Mouse (Mus musculus) G1E (cell line): Measurements from ENCODE around the gene Olfr1341. TPM values are rescaled to one million over a fixed set of nuclear protein-coding genes. Genes with fewer than 3 reads are reported as not detected.

Experiments used
- ATAC-seq: 2 replicates; pipeline ENCODE4 v1.8.0; 2016; ENCODE audit warnings: mild to moderate bottlenecking; ENCODE audit not compliant: insufficient number of reproducible peaks, poor library complexity, low FRiP score, severe bottlenecking; ENCODE audit errors: extremely low read depth
- DNase-seq: peaks from one replicate; pipeline ENCODE4 v3.0.0; 2012; ENCODE audit warnings: low spot score
- H3K27me3 ChIP-seq: 2 replicates; pipeline ENCODE4 v1.6.1; 2012; ENCODE audit warnings: mild to moderate bottlenecking, low read length, inconsistent platforms; ENCODE audit not compliant: insufficient read depth
- H3K36me3 ChIP-seq: replicated peaks from 2 replicates; pipeline ENCODE3; 2012; ENCODE audit warnings: mild to moderate bottlenecking, inconsistent platforms
- H3K4me1 ChIP-seq: 2 replicates; pipeline ENCODE4 v1.6.1; 2012; ENCODE audit warnings: low read depth, low read length, inconsistent platforms, mixed read lengths; ENCODE audit not compliant: insufficient read depth
- H3K4me3 ChIP-seq: 2 replicates; pipeline ENCODE4 v1.5.1; 2012; ENCODE audit warnings: low read depth, mild to moderate bottlenecking, inconsistent platforms, low read length, moderate library complexity, mixed read lengths
- H3K9me3 ChIP-seq: replicated peaks from 2 replicates; pipeline ENCODE4 v1.6.1; 2012; ENCODE audit warnings: inconsistent platforms
- CTCF ChIP-seq: IDR thresholded peaks from 2 replicates; pipeline ENCODE4 v1.5.1; 2012; ENCODE audit warnings: low read depth, low read length, inconsistent platforms, mixed read lengths
- GATA1 ChIP-seq: IDR thresholded peaks from 2 replicates; pipeline ENCODE4 v1.6.1; 2012; ENCODE audit warnings: borderline replicate concordance, low read length, inconsistent platforms, mixed read lengths
- GATA2 ChIP-seq: IDR thresholded peaks from 2 replicates; pipeline ENCODE4 v1.6.1; 2012; ENCODE audit warnings: low read depth, low read length, inconsistent platforms, borderline replicate concordance
- POLR2AphosphoS5 ChIP-seq: IDR thresholded peaks from 2 replicates; pipeline ENCODE4 v1.6.1; 2012; ENCODE audit warnings: low read depth, low read length, inconsistent platforms; ENCODE audit not compliant: insufficient replicate concordance
- TAL1 ChIP-seq: conservative IDR thresholded peaks from 2 replicates; pipeline ENCODE4 v1.6.1; 2012; ENCODE audit warnings: low read depth, low read length, inconsistent platforms, mixed read lengths
- polyA plus RNA-seq: library from polyadenylated mRNA; stranded (reverse); fragments of >175 nt; gene quantifications from 2 replicates; pipeline ENCODE4 v1.2.3, GENCODE M21; 2012
- total RNA-seq, 2 experiments: library from RNA; stranded (forward) in 1 of 2; stranded (reverse) in 1 of 2; fragments of 200-1000 nt in 1 of 2; fragments of >200 nt in 1 of 2; fragmentation: Nextera tagmentation in 1 of 2; gene quantifications; 2 replicates each; pipeline ENCODE4 v1.2.3; 2014 to 2017

Olfr1341 gene
- total and polyA plus RNA-seq, 3 experiments, result 0.16 TPM; not detected in 2

DNA sequence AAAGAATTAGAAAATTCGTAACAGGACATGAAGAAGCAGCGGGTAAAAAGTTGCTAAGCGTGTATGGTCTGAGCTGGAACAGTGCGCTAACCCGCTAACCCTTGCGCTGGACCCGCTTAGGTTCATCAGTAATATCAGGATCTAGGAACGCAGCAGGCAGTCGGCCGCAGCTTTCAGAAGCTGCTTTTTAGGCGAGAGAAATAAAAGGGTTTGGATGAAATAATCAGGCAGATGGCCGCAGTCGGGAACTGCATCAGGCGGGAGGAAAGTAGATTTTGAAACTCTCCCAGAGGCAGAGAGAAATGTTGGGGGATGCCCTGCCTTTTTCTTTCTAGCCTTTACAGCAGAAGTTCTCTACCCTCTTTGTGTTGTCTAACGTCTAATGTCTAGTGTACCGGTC is 38.6 kb downstream of the Olfr1341 start:
- H3K36me3 ChIP-seq, result no peaks in the 10 kb centered on the region
- no peak overlapping the region for H3K4me3 ChIP-seq
- H3K27me3 ChIP-seq, result peaks cover 3% of the 10 kb centered on the region; the same call in 1 of the 2 replicates
- DNase-seq (no peak), ATAC-seq (no peak)
- TF ChIP-seq GATA2 (no peak), POLR2AphosphoS5 (no peak), GATA1 (no peak), TAL1 (no peak), CTCF (no peak)
- H3K4me1 ChIP-seq, result no peaks in the 10 kb centered on the region
- no peaks in the 10 kb centered on the region for H3K9me3 ChIP-seq

DNA sequence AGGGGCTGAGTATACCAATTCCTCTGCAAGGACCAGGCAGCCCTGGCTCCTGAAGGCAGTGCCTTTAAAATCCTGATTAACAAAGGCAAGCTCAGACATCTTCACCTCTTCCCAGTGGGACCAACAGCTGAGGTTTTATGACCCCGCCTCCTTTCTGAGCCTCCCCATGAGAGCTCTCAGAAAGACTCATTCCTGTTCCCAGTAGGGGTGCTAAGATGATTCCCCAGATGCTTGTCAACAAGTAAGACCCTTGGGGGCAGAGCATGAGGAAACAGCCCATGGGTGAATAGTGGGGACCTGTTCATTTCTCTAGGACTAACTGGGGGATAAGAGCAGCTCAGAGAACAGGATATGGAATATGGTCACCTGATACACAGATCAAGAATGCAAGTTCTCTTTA is 55.3 kb downstream of the Olfr1341 start, which contains the start of gene Olfr1338:
Olfr1338 (minus strand) TSS at position 101 of the 400 bp plus-strand sequence.
- no peaks in the 10 kb centered on the region for H3K36me3 ChIP-seq
- H3K27me3 ChIP-seq, result no peaks in the 10 kb centered on the region
- no peaks in the 10 kb centered on the region for H3K9me3 ChIP-seq
- no peak within 1 kb of the TSS for H3K4me3 ChIP-seq
- H3K4me1 ChIP-seq, result no peaks in the 10 kb centered on the region
- ATAC-seq (no peak), DNase-seq (no peak)
- TF ChIP-seq GATA2 (no peak), POLR2AphosphoS5 (no peak)

Other genes starting within 250 kb of the Olfr1341 start
- gene Mpl, start 246.0 kb upstream of the Olfr1341 start, total RNA-seq (2014; fragmentation: Nextera tagmentation), result not detected in 2 replicates
- 0.06 and 1.0 TPM in 2 replicates for gene Mpl, start 246.0 kb upstream of the Olfr1341 start, total RNA-seq (2017)
- gene Mpl, start 246.0 kb upstream of the Olfr1341 start, polyA plus RNA-seq, result 0.03 and 0.05 TPM in 2 replicates
- not detected in 2 replicates for gene Tie1, start 213.5 kb upstream of the Olfr1341 start, total RNA-seq (2014; fragmentation: Nextera tagmentation)
- 0.05 TPM in 1 of 2 replicates, not detected in the other for gene Tie1, start 213.5 kb upstream of the Olfr1341 start, total RNA-seq (2017)
- 0.01 TPM in 1 of 2 replicates, not detected in the other for gene Tie1, start 213.5 kb upstream of the Olfr1341 start, polyA plus RNA-seq
- not detected in 2 replicates for gene 2610528J11Rik, start 176.5 kb upstream of the Olfr1341 start, total RNA-seq (2014; fragmentation: Nextera tagmentation)
- not detected in 2 replicates for gene 2610528J11Rik, start 176.5 kb upstream of the Olfr1341 start, total RNA-seq (2017)
- not detected in 2 replicates for gene 2610528J11Rik, start 176.5 kb upstream of the Olfr1341 start, polyA plus RNA-seq
- not detected in 2 replicates for gene Tmem125, start 159.5 kb upstream of the Olfr1341 start, total RNA-seq (2014; fragmentation: Nextera tagmentation)
- 0.22 TPM in 1 of 2 replicates, not detected in the other for gene Tmem125, start 159.5 kb upstream of the Olfr1341 start, total RNA-seq (2017)
- gene Tmem125, start 159.5 kb upstream of the Olfr1341 start, polyA plus RNA-seq, result not detected in 2 replicates
- gene Cfap57, start 82.7 kb upstream of the Olfr1341 start, total RNA-seq (2014; fragmentation: Nextera tagmentation), result not detected in 2 replicates
- gene Cfap57, start 82.7 kb upstream of the Olfr1341 start, total RNA-seq (2017), result 0.05 TPM in 1 of 2 replicates, not detected in the other
- gene Cfap57, start 82.7 kb upstream of the Olfr1341 start, polyA plus RNA-seq, result not detected in 2 replicates
- 116 and 153 TPM in 2 replicates for gene Ebna1bp2, start 82.7 kb upstream of the Olfr1341 start, total RNA-seq (2014; fragmentation: Nextera tagmentation)
- gene Ebna1bp2, start 82.7 kb upstream of the Olfr1341 start, total RNA-seq (2017), result 116 and 127 TPM in 2 replicates
- 25.0 and 41.7 TPM in 2 replicates for gene Ebna1bp2, start 82.7 kb upstream of the Olfr1341 start, polyA plus RNA-seq
- gene Olfr62, start 44.6 kb upstream of the Olfr1341 start, total RNA-seq (2014; fragmentation: Nextera tagmentation), result not detected in 2 replicates
- 0.11 TPM in 1 of 2 replicates, not detected in the other for gene Olfr62, start 44.6 kb upstream of the Olfr1341 start, total RNA-seq (2017)
- gene Olfr62, start 44.6 kb upstream of the Olfr1341 start, polyA plus RNA-seq, result not detected in 2 replicates
- not detected in 2 replicates for gene Olfr1342, start 10.8 kb upstream of the Olfr1341 start, total RNA-seq (2014; fragmentation: Nextera tagmentation)
- 0.11 TPM in 1 of 2 replicates, not detected in the other for gene Olfr1342, start 10.8 kb upstream of the Olfr1341 start, total RNA-seq (2017)
- not detected in 2 replicates for gene Olfr1342, start 10.8 kb upstream of the Olfr1341 start, polyA plus RNA-seq
- gene Olfr1340, start 16.6 kb downstream of the Olfr1341 start, total RNA-seq (2014; fragmentation: Nextera tagmentation), result not detected in 2 replicates
- gene Olfr1340, start 16.6 kb downstream of the Olfr1341 start, total RNA-seq (2017), result 0.05 TPM in 1 of 2 replicates, not detected in the other
- gene Olfr1340, start 16.6 kb downstream of the Olfr1341 start, polyA plus RNA-seq, result not detected in 2 replicates
- not detected in 2 replicates for gene Olfr1339, start 28.7 kb downstream of the Olfr1341 start, total RNA-seq (2014; fragmentation: Nextera tagmentation)
- 0.06 and 0.11 TPM in 2 replicates for gene Olfr1339, start 28.7 kb downstream of the Olfr1341 start, total RNA-seq (2017)
- not detected in 2 replicates for gene Olfr1339, start 28.7 kb downstream of the Olfr1341 start, polyA plus RNA-seq
- gene Olfr1338, start 55.2 kb downstream of the Olfr1341 start, total RNA-seq (2014; fragmentation: Nextera tagmentation), result not detected in 2 replicates
- 0.12 TPM in 1 of 2 replicates, not detected in the other for gene Olfr1338, start 55.2 kb downstream of the Olfr1341 start, total RNA-seq (2017)
- gene Olfr1338, start 55.2 kb downstream of the Olfr1341 start, polyA plus RNA-seq, result not detected in 2 replicates
- gene Olfr1337, start 79.1 kb downstream of the Olfr1341 start, total RNA-seq (2014; fragmentation: Nextera tagmentation), result not detected in 2 replicates
- 0.22 TPM in 1 of 2 replicates, not detected in the other for gene Olfr1337, start 79.1 kb downstream of the Olfr1341 start, total RNA-seq (2017)
- gene Olfr1337, start 79.1 kb downstream of the Olfr1341 start, polyA plus RNA-seq, result not detected in 2 replicates
- gene Olfr1335, start 106.4 kb downstream of the Olfr1341 start, total RNA-seq (2014; fragmentation: Nextera tagmentation), result not detected in 2 replicates
- gene Olfr1335, start 106.4 kb downstream of the Olfr1341 start, total RNA-seq (2017), result 0.22 TPM in 1 of 2 replicates, not detected in the other
- not detected in 2 replicates for gene Olfr1335, start 106.4 kb downstream of the Olfr1341 start, polyA plus RNA-seq
- gene Olfr1333, start 132.8 kb downstream of the Olfr1341 start, total RNA-seq (2014; fragmentation: Nextera tagmentation), result not detected in 2 replicates
- gene Olfr1333, start 132.8 kb downstream of the Olfr1341 start, total RNA-seq (2017), result 0.06 and 0.44 TPM in 2 replicates
- gene Olfr1333, start 132.8 kb downstream of the Olfr1341 start, polyA plus RNA-seq, result not detected in 2 replicates
- not detected in 2 replicates for gene Olfr1331, start 161.1 kb downstream of the Olfr1341 start, total RNA-seq (2014; fragmentation: Nextera tagmentation)
- gene Olfr1331, start 161.1 kb downstream of the Olfr1341 start, total RNA-seq (2017), result 0.12 and 0.22 TPM in 2 replicates
- not detected in 2 replicates for gene Olfr1331, start 161.1 kb downstream of the Olfr1341 start, polyA plus RNA-seq
- gene Olfr1330, start 185.1 kb downstream of the Olfr1341 start, total RNA-seq (2014; fragmentation: Nextera tagmentation), result not detected in 2 replicates
- 0.05 TPM in 1 of 2 replicates, not detected in the other for gene Olfr1330, start 185.1 kb downstream of the Olfr1341 start, total RNA-seq (2017)
- not detected in 2 replicates for gene Olfr1330, start 185.1 kb downstream of the Olfr1341 start, polyA plus RNA-seq
- not detected in 2 replicates for gene Olfr1329, start 213.9 kb downstream of the Olfr1341 start, total RNA-seq (2014; fragmentation: Nextera tagmentation)
- gene Olfr1329, start 213.9 kb downstream of the Olfr1341 start, total RNA-seq (2017), result 0.11 TPM in 1 of 2 replicates, not detected in the other
- not detected in 2 replicates for gene Olfr1329, start 213.9 kb downstream of the Olfr1341 start, polyA plus RNA-seq
- not detected in 2 replicates for gene Olfr1328, start 235.1 kb downstream of the Olfr1341 start, total RNA-seq (2014; fragmentation: Nextera tagmentation)
- 0.06 and 0.11 TPM in 2 replicates for gene Olfr1328, start 235.1 kb downstream of the Olfr1341 start, total RNA-seq (2017)
- not detected in 2 replicates for gene Olfr1328, start 235.1 kb downstream of the Olfr1341 start, polyA plus RNA-seq